Mouse (Mus musculus) liver, embryonic 16.5 days (tissue): ENCODE data around the gene Lef1. TPM values are rescaled to one million over a fixed set of nuclear protein-coding genes. Genes with fewer than 3 reads are reported as not detected.
A peak's percentile ranks its signal among the peaks of the same experiment; 100 is the strongest.

Experiments
- ATAC-seq: fragments of 200-750 bp; cut with Nextera tagmentation; 2 replicates; pipeline ENCODE4 v1.8.0; 2017; ENCODE audit warnings: low read depth, mild to moderate bottlenecking, moderate number of reproducible peaks, moderate library complexity
- H3K27ac ChIP-seq: fragments of 300-500 bp; sonication (generic); 2 replicates; pipeline ENCODE4 v1.5.1; 2014; ENCODE audit warnings: mild to moderate bottlenecking, low read length
- H3K27me3 ChIP-seq: fragments of 300-500 bp; sonication (generic); 2 replicates; pipeline ENCODE4 v1.6.1; 2014; ENCODE audit warnings: low read depth, low read length, mixed read lengths; ENCODE audit not compliant: control insufficient read depth, insufficient read depth
- H3K36me3 ChIP-seq: fragments of 300-500 bp; sonication (generic); 2 replicates; pipeline ENCODE4 v1.6.1; 2014; ENCODE audit warnings: mild to moderate bottlenecking; ENCODE audit not compliant: control insufficient read depth, insufficient read depth
- H3K4me1 ChIP-seq: fragments of 300-500 bp; sonication (generic); 2 replicates; pipeline ENCODE4 v1.6.1; 2014; ENCODE audit warnings: low read depth, low read length, mixed read lengths; ENCODE audit not compliant: control insufficient read depth
- H3K4me2 ChIP-seq: fragments of 300-500 bp; sonication (generic); 2 replicates; pipeline ENCODE4 v1.6.1; 2014; ENCODE audit warnings: low read depth, low read length, mixed read lengths
- H3K4me3 ChIP-seq: fragments of 300-500 bp; sonication (generic); 2 replicates; pipeline ENCODE4 v1.5.1; 2014; ENCODE audit warnings: low read depth, mild to moderate bottlenecking, low read length
- H3K9ac ChIP-seq: fragments of 300-500 bp; sonication (generic); 2 replicates; pipeline ENCODE4 v1.6.1; 2014; ENCODE audit warnings: low read depth, low read length
- H3K9me3 ChIP-seq: fragments of 300-500 bp; sonication (generic); replicated peaks from 2 replicates; pipeline ENCODE4 v1.6.1; 2016; ENCODE audit warnings: low read length; ENCODE audit not compliant: control insufficient read depth
- WGBS: fragments of 180-500 bp; shearing (Covaris S2); extraction: QIAGEN DNeasy Blood & Tissue Kit; methylation state at CpG from one replicate; pipeline ENCODE4 v1.1.7; 2014; ENCODE audit not compliant: insufficient replicate concordance; 5-methylcytosine and 5-hydroxymethylcytosine counted together
- polyA plus RNA-seq: library from polyadenylated mRNA; unstranded; fragments of >200 nt; fragmentation: Nextera tagmentation; extraction: Ambion mirVana; gene quantifications from 2 replicates; pipeline ENCODE4 v1.2.1, GENCODE M21; 2015

The Lef1 gene
- polyA plus RNA-seq, 1 experiment from 2014 or later, result 2.3 TPM

- Histone ChIP-seq H3K27ac (no peak overlapping the region), H3K36me3 (no peaks in the 10 kb centered on the region; the same call in 1 of the 2 replicates), H3K9me3 (no peaks in the 10 kb centered on the region), H3K4me2 (no peak overlapping the region), H3K4me1 (no peaks in the 10 kb centered on the region), H3K4me3 (no peak overlapping the region), H3K27me3 (no peaks in the 10 kb centered on the region), H3K9ac (no peak overlapping the region)
- WGBS, result 60% methylated on average over 19 of the region's 19 CpGs
- peak; percentile 38; the same call in 1 of the 2 replicates for ATAC-seq
Observed at GRCm38 (mm10) chr3:131237785-131238633, 127.7 kb downstream of the Lef1 start.

- Histone ChIP-seq H3K27ac (no peak overlapping the region), H3K27me3 (no peaks in the 10 kb centered on the region), H3K36me3 (no peaks in the 10 kb centered on the region; the same call in 1 of the 2 replicates), H3K9me3 (no peaks in the 10 kb centered on the region), H3K4me3 (no peak overlapping the region), H3K4me1 (no peaks in the 10 kb centered on the region; the same call in 1 of the 2 replicates), H3K4me2 (no peak overlapping the region), H3K9ac (no peak overlapping the region)
- peak; percentile 36; the same call in 1 of the 2 replicates for ATAC-seq
- 48% methylated on average over 11 of the region's 11 CpGs for WGBS
Observed at GRCm38 (mm10) chr3:131245766-131246578, 135.7 kb downstream of the Lef1 start.

GRCm38 (mm10) chr3:131246579-131247046 lies 136.3 kb downstream of the Lef1 start:
- Histone ChIP-seq H3K27me3 (no peaks in the 10 kb centered on the region), H3K36me3 (no peaks in the 10 kb centered on the region; the same call in 1 of the 2 replicates), H3K27ac (no peak overlapping the region), H3K9me3 (no peaks in the 10 kb centered on the region), H3K4me3 (no peak overlapping the region), H3K4me2 (no peak overlapping the region), H3K9ac (no peak overlapping the region), H3K4me1 (no peaks in the 10 kb centered on the region; the same call in 1 of the 2 replicates)
- no peak for ATAC-seq
- WGBS, result 82% methylated on average over 8 of the region's 8 CpGs

- Histone ChIP-seq H3K4me3 (no peak overlapping the region), H3K27ac (no peak overlapping the region), H3K4me2 (no peak overlapping the region), H3K27me3 (no peaks in the 10 kb centered on the region), H3K9ac (no peak overlapping the region), H3K9me3 (no peaks in the 10 kb centered on the region), H3K36me3 (no peaks in the 10 kb centered on the region), H3K4me1 (no peaks in the 10 kb centered on the region; the same call in 1 of the 2 replicates)
- 67% methylated on average over 6 of the region's 6 CpGs for WGBS
- no peak for ATAC-seq
Observed at GRCm38 (mm10) chr3:131247447-131247846, 137.2 kb downstream of the Lef1 start.

GRCm38 (mm10) chr3:131247851-131248250 lies 137.6 kb downstream of the Lef1 start:
- Histone ChIP-seq H3K4me3 (no peak overlapping the region), H3K4me2 (no peak overlapping the region), H3K9me3 (no peaks in the 10 kb centered on the region), H3K9ac (no peak overlapping the region), H3K27me3 (no peaks in the 10 kb centered on the region), H3K27ac (no peak overlapping the region), H3K36me3 (no peaks in the 10 kb centered on the region), H3K4me1 (no peaks in the 10 kb centered on the region; the same call in 1 of the 2 replicates)
- 61% methylated on average over 5 of the region's 5 CpGs for WGBS
- no peak for ATAC-seq

GRCm38 (mm10) chr3:131248444-131248843 lies 138.2 kb downstream of the Lef1 start:
- H3K4me3 ChIP-seq, result no peak overlapping the region
- no peaks in the 10 kb centered on the region for H3K36me3 ChIP-seq
- 66% methylated on average over 10 of the region's 10 CpGs for whole genome bisulfite sequencing
- no peaks in the 10 kb centered on the region for H3K27me3 ChIP-seq
- no peaks in the 10 kb centered on the region for H3K9me3 ChIP-seq
- H3K9ac ChIP-seq, result no peak overlapping the region
- ATAC-seq, result no peak
- H3K4me2 ChIP-seq, result no peak overlapping the region
- H3K27ac ChIP-seq, result no peak overlapping the region
- no peaks in the 10 kb centered on the region; the same call in 1 of the 2 replicates for H3K4me1 ChIP-seq

GRCm38 (mm10) chr3:131250283-131250682 lies 140.0 kb downstream of the Lef1 start:
- no peaks in the 10 kb centered on the region for H3K9me3 ChIP-seq
- peaks cover 2% of the 10 kb centered on the region; the same call in 1 of the 2 replicates for H3K36me3 ChIP-seq
- H3K27me3 ChIP-seq, result no peaks in the 10 kb centered on the region
- no peaks in the 10 kb centered on the region; the same call in 1 of the 2 replicates for H3K4me1 ChIP-seq
- 30% methylated on average over 2 of the region's 2 CpGs for WGBS
- no peak overlapping the region for H3K27ac ChIP-seq
- H3K9ac ChIP-seq, result no peak overlapping the region
- H3K4me3 ChIP-seq, result no peak overlapping the region
- no peak overlapping the region for H3K4me2 ChIP-seq
- ATAC-seq, result no peak

- peaks cover 2% of the 10 kb centered on the region; the same call in 1 of the 2 replicates for H3K36me3 ChIP-seq
- H3K27me3 ChIP-seq, result no peaks in the 10 kb centered on the region
- H3K27ac ChIP-seq, result no peak overlapping the region
- no peak for ATAC-seq
- H3K9me3 ChIP-seq, result no peaks in the 10 kb centered on the region
- H3K4me2 ChIP-seq, result no peak overlapping the region
- no peak overlapping the region for H3K9ac ChIP-seq
- no peak overlapping the region for H3K4me3 ChIP-seq
- 77% methylated on average over 13 of the region's 13 CpGs for WGBS
- no peaks in the 10 kb centered on the region; the same call in 1 of the 2 replicates for H3K4me1 ChIP-seq
Observed at GRCm38 (mm10) chr3:131250978-131251377, 140.7 kb downstream of the Lef1 start.
